Mouse (Mus musculus) cerebellum, postnatal 4 days (tissue): ENCODE results near the gene Gabbr2.

ENCODE experiments used
- DNase-seq, 2 experiments: peaks; one replicate each; pipeline ENCODE4 v3.0.0; 2022; ENCODE audit warnings: low spot score in 2 of 2, mixed read lengths in 1 of 2

The Gabbr2 gene

GRCm38 (mm10) chr4:46988824-46989223, 2.8 kb downstream of the Gabbr2 start:
- no peak for DNase-seq

GRCm38 (mm10) chr4:46988257-46988656, 3.4 kb downstream of the Gabbr2 start:
- no peak for DNase-seq

- no peak for DNase-seq
These were observed 3.9 kb downstream of the Gabbr2 start for GRCm38 (mm10) chr4:46987809-46988208.

DNA sequence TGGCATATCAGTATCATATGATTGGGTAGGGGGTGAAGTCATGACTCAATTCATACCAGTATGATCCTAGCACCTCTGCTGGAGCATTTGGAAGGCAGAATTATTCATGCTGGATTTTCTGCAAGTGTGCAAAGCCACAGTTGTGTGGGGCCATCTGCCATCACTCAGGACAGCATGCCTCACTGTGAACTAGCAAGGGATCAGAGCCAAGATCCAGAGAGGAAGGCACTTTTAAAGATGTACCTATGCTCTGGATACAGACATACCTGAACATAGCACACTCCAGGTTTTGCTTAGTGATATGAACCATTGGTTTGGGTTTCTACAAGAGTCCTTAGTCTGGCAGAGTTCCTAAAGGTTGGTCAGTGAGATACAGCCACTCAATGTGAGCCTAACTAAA, 5.6 kb downstream of the Gabbr2 start:
- no peak for DNase-seq

GRCm38 (mm10) chr4:46982912-46983311, 8.8 kb downstream of the Gabbr2 start:
- no peak for DNase-seq

GRCm38 (mm10) chr4:46982094-46982493, 9.6 kb downstream of the Gabbr2 start:
- no peak for DNase-seq

DNA sequence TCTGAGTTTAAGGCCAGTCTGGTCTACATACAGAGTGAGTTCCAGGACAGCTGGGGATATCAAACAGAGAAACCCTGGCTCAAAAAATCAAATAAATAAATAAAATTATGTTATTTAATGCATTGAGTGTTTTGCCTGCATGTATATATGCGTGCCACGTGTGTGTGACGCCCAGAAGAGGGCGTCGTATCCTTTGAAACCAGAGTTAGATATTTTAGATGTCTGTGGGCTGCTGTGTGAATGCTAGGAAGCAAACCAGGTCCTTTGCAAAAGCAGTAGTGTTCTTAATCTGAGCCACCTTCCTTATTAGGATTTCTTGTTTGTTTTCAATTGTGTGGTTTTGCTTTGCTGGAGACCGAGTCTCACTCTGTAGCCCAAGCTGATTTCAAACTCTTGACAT, 13.3 kb downstream of the Gabbr2 start:
- DNase-seq = no peak

DNA sequence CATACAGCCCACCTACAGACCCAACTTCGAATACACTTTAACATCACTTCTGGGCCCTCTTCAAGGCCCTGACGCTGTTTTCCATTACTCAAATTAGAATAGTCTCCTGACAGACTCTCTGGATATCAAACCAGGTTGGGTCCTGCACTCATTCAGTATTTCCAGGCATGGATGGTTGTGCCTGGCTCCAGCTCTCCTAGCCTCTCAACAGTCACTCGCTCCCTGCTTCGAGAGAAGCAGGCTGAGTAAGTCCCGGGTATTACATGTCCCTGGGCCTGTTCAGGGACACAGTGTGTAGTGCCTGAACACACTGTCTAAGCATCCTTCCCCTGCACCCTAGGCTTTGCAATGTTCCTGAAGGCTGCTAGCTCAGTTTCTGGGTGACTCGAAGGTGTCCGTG, 14.5 kb downstream of the Gabbr2 start:
- no peak for DNase-seq

DNA sequence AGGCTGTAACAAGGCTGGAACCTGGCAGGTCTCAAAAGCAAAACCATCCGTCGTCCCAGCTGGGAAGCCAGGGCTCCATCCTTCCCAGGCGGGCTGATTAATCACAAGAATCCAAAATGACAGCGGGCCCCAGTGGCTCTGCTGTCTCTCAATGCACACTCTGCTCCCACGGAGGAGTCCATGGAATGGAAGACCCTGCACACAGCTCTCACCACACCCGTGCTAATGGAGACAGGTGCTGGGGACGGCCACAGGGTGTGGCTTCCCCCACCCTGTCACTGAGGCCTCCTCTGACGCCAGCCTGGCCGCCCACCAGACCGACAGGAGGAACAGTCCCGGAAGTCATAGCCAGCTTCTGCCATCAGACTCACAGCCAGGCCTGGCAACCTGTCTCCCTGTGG, 15.0 kb downstream of the Gabbr2 start:
- peak in 1 of 2 experiments; percentile 21 for DNase-seq

GRCm38 (mm10) chr4:46973322-46973721, 18.4 kb downstream of the Gabbr2 start:
- no peak for DNase-seq

GRCm38 (mm10) chr4:46967981-46968380, 23.7 kb downstream of the Gabbr2 start:
- DNase-seq = no peak

DNA sequence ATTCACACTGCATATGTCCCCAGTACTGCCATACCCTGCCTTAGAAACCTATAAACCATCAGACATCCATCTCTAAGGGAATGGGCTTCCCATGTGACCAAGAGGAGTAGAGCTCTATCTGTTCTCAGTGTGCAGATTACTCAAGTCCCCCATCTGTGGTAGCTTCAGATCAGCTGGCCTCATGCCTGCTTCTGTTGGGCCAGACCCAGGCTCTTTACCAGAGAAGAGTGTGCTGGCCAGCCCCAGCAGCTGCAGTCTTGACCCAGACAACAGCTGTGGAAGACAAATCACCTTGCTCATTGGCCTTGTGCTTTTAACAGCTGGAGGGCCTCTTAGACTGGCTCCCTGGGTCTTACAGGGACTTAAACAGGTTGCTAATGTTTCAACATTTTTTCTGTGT, 25.1 kb downstream of the Gabbr2 start:
- no peak for DNase-seq

GRCm38 (mm10) chr4:46961403-46961802, 30.3 kb downstream of the Gabbr2 start:
- no peak for DNase-seq

DNA sequence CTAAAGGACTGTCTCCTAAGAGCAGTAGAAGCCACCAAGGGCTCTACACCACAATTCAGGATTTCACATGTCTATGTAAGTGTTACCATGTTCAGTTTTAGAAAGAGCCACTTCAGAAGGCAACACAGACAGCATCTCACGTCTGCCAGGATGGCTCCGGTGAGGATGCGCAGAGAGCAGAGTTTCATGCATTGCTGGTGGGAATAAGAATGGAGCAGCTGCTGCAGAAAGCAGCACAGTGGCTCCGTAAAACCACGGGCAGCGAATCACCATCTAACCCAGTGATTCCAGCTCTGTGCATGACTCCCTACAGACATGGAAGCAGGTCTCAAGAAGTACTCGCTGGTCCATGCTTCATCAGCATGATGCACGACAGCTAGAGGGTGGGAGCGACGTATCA, 31.5 kb downstream of the Gabbr2 start:
- DNase-seq = no peak

GRCm38 (mm10) chr4:46959776-46960175, 31.9 kb downstream of the Gabbr2 start:
- DNase-seq = no peak

- peak in 1 of 2 experiments; percentile 60 for DNase-seq
These were observed 33.7 kb downstream of the Gabbr2 start for GRCm38 (mm10) chr4:46957955-46958354.

GRCm38 (mm10) chr4:46956966-46957365, 34.7 kb downstream of the Gabbr2 start:
- DNase-seq = no peak

DNA sequence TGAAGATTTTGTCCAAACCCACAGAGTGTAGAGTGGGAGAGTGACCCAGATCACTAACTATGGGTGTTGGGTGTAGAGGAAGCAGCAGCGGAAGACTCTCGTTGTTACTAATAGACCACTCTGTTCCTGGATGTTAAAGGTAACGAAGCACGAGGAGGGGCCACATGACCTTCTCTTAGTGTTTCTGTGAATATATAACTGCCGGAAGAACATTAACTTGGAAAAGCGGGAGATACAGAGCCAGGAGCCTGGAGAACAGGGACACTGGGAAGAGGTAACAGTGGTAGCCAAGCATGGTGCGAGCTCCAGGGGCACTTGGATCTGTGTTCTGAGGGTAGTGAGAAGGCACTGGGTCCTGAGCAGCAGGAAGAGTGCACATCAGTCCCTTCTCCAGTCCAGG, 38.7 kb downstream of the Gabbr2 start:
- DNase-seq = no peak

DNA sequence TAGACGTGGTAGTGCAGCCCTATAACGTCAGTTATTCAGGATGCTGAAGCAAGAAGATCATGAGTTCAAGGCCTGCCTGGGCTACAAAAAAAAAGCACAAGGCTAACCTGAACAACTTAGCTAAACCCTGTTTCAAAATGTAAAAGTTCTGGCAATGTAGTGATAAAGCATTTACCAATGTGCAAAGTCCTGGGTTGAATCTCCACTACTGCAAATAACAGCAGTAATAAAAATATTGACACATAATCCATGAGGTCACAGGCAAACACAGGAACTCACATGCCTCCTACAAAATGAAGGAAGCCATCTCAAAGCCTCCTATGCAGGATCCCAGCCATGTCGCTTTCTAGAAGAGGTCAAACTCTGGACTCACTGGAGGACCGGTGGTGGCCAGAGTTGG, 39.1 kb downstream of the Gabbr2 start:
- DNase-seq = no peak

DNA sequence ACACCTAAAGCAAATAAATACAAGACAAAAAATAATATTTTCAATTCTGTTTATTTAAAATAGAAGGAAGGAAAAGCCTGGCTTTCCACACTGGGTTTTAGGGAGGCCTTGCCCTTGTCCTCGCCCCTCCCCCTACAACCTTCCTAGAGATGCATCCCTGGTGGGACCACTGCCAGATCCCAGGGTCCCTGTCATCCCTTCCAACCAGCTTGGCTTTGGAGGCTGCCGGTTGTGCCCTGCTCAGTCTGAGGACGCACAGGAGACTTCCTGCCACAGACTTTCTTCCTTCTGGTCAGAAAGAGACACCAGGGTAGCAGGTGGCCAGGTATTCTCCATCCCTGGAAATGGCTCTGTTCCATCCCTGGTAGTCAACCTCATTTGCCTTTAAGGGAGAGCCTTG, 57.4 kb downstream of the Gabbr2 start:
- DNase-seq = peak in 1 of 2 experiments; percentile 42

- DNase-seq = no peak
These were observed 58.1 kb downstream of the Gabbr2 start for GRCm38 (mm10) chr4:46933590-46933989.

DNA sequence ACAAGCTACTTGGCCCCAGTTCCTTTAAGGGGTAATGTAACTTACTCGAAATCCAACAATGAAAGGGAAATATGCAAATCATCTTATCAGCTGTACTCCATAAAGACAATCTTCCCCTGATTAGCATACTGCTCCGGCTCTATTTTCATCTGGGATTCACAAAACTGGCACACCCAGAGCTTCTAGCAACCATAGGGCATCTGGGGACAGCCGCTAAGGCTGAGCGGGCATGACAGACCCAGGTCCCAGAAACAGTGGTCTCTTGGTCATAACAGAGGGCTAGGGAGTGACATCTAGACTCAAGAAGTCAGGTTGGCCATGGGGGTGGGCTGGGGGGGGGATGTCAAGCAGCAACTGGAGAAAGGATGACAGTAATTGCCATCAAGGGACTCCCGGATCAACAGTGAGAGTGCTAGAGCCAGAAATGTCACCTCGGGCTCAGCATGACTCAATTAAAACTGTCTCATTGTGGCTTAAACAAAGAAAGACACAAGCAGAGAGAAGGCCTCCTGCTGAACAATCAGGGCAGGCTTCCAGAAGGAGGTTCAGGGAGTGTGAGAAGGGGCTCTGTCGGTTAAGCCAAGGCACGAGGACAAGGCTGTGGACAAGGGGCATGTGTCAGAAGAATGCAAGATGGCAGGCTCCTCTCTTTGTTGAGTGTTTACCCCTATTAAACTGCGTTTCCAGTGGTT, 59.8 kb downstream of the Gabbr2 start:
- no peak for DNase-seq

GRCm38 (mm10) chr4:46928112-46928511, 63.6 kb downstream of the Gabbr2 start:
- DNase-seq = no peak

- peak in 1 of 2 experiments; percentile 26 for DNase-seq
These were observed 72.5 kb downstream of the Gabbr2 start for GRCm38 (mm10) chr4:46919144-46919543.
